Mouse (Mus musculus): Measurements from ENCODE around the gene Spsb2.
A peak's percentile ranks its signal among the peaks of the same experiment; 100 is the strongest.

Gene Spsb2

GRCm38 (mm10) chr6:124808358-124809012, at the start of gene Spsb2:
Gene Spsb2, plus strand, starts transcription at chr6:124808661.
- no peak for DNase-seq (ENCODE audit: low read depth in 2 of 2, low spot score in 2 of 2)

GRCm38 (mm10) chr6:124758849-124759232, 49.6 kb upstream of the Spsb2 start:
- DNase-seq (ENCODE audit: low read depth in 2 of 2, low spot score in 2 of 2) = no peak

- DNase-seq (ENCODE audit: low read depth in 2 of 2, low spot score in 2 of 2) = peak; percentile 88 to 92
Observed at GRCm38 (mm10) chr6:124759259-124759658, 49.2 kb upstream of the Spsb2 start.

- no peak for DNase-seq (ENCODE audit: low read depth in 2 of 2, low spot score in 2 of 2)
Observed at GRCm38 (mm10) chr6:124765951-124766350, 42.5 kb upstream of the Spsb2 start.

- no peak for DNase-seq (ENCODE audit: low read depth in 2 of 2, low spot score in 2 of 2)
Observed at GRCm38 (mm10) chr6:124767536-124767919, 40.9 kb upstream of the Spsb2 start.

GRCm38 (mm10) chr6:124767920-124768703, 40.3 kb upstream of the Spsb2 start:
- no peak for DNase-seq (ENCODE audit: low read depth in 2 of 2, low spot score in 2 of 2)

- DNase-seq (ENCODE audit: low read depth in 2 of 2, low spot score in 2 of 2) = no peak
Observed at GRCm38 (mm10) chr6:124768704-124769044, 39.8 kb upstream of the Spsb2 start.

- DNase-seq (ENCODE audit: low read depth in 2 of 2, low spot score in 2 of 2) = peak in 1 of 2 experiments; percentile 28
Observed at GRCm38 (mm10) chr6:124769101-124769765, 39.2 kb upstream of the Spsb2 start, which contains the start of gene Eno2. Gene Eno2, minus strand, starts transcription at chr6:124769673.

GRCm38 (mm10) chr6:124770013-124770412, 38.4 kb upstream of the Spsb2 start:
- DNase-seq (ENCODE audit: low read depth in 2 of 2, low spot score in 2 of 2) = no peak

GRCm38 (mm10) chr6:124770511-124770910, 38.0 kb upstream of the Spsb2 start:
- DNase-seq (ENCODE audit: low read depth in 2 of 2, low spot score in 2 of 2) = no peak

GRCm38 (mm10) chr6:124779222-124779983, 29.1 kb upstream of the Spsb2 start, which contains the start of gene Lrrc23:
Gene Lrrc23, minus strand, starts transcription at chr6:124779727.
- peak; percentile 58 to 69 for DNase-seq (ENCODE audit: low read depth in 2 of 2, low spot score in 2 of 2)

GRCm38 (mm10) chr6:124779984-124780416, 28.5 kb upstream of the Spsb2 start:
- DNase-seq (ENCODE audit: low read depth in 2 of 2, low spot score in 2 of 2) = no peak

GRCm38 (mm10) chr6:124780917-124781316, 27.5 kb upstream of the Spsb2 start:
- no peak for DNase-seq (ENCODE audit: low read depth in 2 of 2, low spot score in 2 of 2)

GRCm38 (mm10) chr6:124782436-124782835, 26.0 kb upstream of the Spsb2 start:
- DNase-seq (ENCODE audit: low read depth in 2 of 2, low spot score in 2 of 2) = no peak

- no peak for DNase-seq (ENCODE audit: low read depth in 2 of 2, low spot score in 2 of 2)
Observed at GRCm38 (mm10) chr6:124786756-124787420, 21.6 kb upstream of the Spsb2 start.

- no peak for DNase-seq (ENCODE audit: low read depth in 2 of 2, low spot score in 2 of 2)
Observed at GRCm38 (mm10) chr6:124787722-124788121, 20.7 kb upstream of the Spsb2 start.

- DNase-seq (ENCODE audit: low read depth in 2 of 2, low spot score in 2 of 2) = no peak
Observed at GRCm38 (mm10) chr6:124789519-124789918, 18.9 kb upstream of the Spsb2 start.

GRCm38 (mm10) chr6:124790121-124790520, 18.3 kb upstream of the Spsb2 start:
- DNase-seq (ENCODE audit: low read depth in 2 of 2, low spot score in 2 of 2) = no peak

- DNase-seq (ENCODE audit: low read depth in 2 of 2, low spot score in 2 of 2) = no peak
Observed at GRCm38 (mm10) chr6:124791911-124792310, 16.6 kb upstream of the Spsb2 start.

GRCm38 (mm10) chr6:124795781-124796180, 12.7 kb upstream of the Spsb2 start:
- no peak for DNase-seq (ENCODE audit: low read depth in 2 of 2, low spot score in 2 of 2)

GRCm38 (mm10) chr6:124796200-124796599, 12.3 kb upstream of the Spsb2 start:
- no peak for DNase-seq (ENCODE audit: low read depth in 2 of 2, low spot score in 2 of 2)

All from CD8-positive naive resting alpha-beta T cell, adult 2 months (primary cell).